Mouse (Mus musculus): Measurements from ENCODE around the gene Enpp3.

Enpp3 gene

DNA sequence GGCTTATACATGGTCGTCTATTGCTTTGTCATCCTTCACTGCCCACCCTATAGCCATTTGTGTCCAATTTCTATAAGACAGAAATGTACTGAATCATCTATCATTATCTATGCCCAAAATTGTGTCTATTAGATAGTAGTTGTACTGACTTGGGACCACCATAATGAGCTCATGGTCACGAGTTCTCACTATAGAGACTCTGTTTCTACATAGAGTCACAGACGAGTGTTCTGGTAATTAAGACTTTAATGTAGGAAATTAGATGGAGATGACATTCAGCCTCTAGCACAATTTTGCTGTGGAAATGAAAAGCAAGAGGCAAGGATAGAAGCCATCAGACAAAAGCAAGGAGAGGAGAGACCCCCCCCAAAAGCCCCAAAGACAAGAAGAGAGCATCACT, 78.0 kb downstream of the Enpp3 start:
- no peak for DNase-seq (ENCODE audit: low spot score in 2 of 2)

- no peak for DNase-seq (ENCODE audit: low spot score in 2 of 2)
Observed at GRCm38 (mm10) chr10:24763257-24763656, 79.4 kb downstream of the Enpp3 start.

- DNase-seq (ENCODE audit: low spot score in 2 of 2): no peak
Observed at GRCm38 (mm10) chr10:24758326-24758915, 84.2 kb downstream of the Enpp3 start.

- DNase-seq (ENCODE audit: low spot score in 2 of 2): no peak
Observed at GRCm38 (mm10) chr10:24754874-24755540, 87.6 kb downstream of the Enpp3 start.

- no peak for DNase-seq (ENCODE audit: low spot score in 2 of 2)
Observed at GRCm38 (mm10) chr10:24754251-24754835, 88.3 kb downstream of the Enpp3 start.

DNA sequence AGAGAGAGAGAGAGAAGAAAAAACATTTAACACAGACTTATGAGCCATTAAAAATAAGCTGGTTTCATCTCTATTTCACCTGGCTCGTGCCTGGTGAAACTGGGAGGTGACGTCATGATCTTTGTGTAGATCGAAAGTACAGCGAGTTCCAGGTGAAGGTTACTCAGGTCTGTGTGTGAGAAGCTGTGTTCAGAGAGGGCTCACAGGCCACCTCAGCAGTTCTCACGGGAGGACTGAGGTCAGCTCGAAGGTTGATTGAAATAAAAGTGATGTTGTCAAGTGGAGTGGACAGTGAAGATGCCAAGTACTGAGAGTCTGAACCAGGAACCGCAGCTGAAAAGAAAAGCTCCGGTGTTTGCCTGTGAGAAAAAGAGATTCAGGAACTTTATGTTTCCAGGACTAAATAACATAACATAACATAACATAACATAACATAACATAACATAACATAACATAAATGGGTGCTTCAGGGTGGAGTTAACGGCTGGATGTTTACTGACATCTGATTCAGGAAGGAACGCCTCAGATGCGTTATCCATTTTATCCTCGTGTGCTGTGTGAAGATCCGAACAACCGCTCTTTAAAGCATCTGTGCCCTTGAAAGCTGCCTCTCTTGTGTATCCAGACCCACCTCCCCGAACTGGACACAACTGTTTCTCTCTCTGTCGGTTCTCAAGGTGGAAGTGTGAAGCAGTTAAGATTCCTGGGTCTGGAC, 88.9 kb downstream of the Enpp3 start:
- DNase-seq (ENCODE audit: low spot score in 2 of 2): no peak

GRCm38 (mm10) chr10:24742950-24743487, 99.6 kb downstream of the Enpp3 start:
- DNase-seq (ENCODE audit: low spot score in 2 of 2): no peak

DNA sequence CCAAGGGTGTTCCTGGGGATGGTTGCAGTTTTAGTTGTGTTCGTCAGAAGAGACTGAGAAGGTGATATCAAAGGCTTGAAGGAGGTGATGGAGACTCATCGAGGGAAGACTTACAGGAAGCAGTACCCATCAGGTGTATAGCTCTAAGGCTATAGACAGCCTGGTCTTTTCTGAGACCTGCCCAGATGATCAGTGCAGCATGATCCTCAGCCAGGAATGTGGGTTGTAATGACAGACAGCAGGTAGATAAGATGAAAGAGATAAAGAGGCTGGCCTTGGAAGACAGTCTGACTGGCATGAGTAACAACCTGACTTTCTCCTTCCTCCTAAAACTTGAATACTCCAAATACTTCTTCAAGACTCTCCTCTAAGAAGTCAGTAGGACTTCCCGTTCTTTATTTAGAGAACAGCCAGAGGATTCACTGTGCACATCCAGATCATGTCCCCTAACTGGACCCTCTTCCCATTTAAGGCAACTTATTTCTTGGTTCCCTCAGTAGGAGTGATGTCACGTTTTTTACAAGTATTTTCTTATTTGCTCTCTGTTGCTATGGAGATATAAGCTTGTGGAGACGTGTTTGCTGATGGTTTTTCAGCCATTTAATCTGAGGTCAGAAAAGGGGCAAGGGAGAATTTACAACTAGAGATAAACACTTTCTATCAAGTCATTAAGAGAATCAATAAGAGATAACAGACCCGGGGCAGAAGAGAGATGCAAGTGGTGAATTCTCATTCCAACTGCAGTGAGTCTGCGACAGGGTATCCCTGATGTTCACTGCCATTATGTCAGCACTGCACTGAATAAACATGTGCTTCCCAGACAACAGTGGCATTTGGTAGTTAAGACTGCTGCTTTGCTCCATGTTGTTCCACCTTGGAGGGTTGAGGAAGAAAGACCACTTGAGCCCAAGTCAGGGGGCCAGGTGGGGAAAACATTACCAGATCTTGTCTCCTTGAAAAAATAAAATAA, 101.1 kb downstream of the Enpp3 start:
- DNase-seq (ENCODE audit: low spot score in 2 of 2): no peak

GRCm38 (mm10) chr10:24739171-24739570, 103.5 kb downstream of the Enpp3 start:
- DNase-seq (ENCODE audit: low spot score in 2 of 2): no peak

DNA sequence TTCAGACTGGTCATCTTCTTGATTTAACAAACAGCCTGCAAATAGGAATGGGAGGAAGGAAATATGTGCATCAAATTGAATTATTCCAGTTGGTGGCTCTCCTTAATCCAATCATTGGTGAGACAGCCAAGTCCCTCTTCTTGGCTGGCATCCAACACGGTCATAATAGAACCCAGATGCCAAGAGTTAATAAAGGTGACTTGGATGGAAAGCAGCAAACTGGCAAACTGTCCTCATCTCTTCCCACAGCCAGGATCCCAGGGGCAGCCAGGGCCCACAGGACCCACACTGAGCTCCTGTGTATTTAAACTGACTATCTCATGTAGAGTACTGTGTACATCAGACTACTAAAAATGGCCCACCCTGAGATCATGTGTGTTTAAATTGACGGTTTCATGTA, 104.2 kb downstream of the Enpp3 start:
- DNase-seq (ENCODE audit: low spot score in 2 of 2): no peak

- DNase-seq (ENCODE audit: low spot score in 2 of 2): no peak
Observed at GRCm38 (mm10) chr10:24735027-24735777, 107.4 kb downstream of the Enpp3 start.

DNA sequence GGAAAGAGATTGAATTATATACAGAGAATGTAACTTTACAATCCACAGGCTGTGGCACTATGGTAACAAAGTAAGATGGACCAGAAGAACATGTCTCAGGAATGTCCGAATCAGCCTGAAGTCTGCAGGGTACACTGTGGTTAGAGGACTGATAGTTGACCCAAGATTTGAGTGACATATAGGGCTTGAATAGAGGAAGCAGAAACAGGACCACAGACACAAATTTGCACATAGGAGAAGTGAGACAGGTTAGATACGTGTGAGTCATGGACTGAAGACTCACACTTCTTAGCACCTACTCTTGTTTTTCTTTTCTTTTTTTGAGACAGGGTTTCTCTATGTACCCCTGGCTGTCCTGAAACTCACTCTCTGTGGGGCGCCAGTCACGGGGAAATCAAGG, 115.1 kb downstream of the Enpp3 start:
- DNase-seq (ENCODE audit: low spot score in 2 of 2): no peak

- no peak for DNase-seq (ENCODE audit: low spot score in 2 of 2)
Observed at GRCm38 (mm10) chr10:24725197-24725596, 117.4 kb downstream of the Enpp3 start.
